Mouse (Mus musculus): ENCODE results near the gene Oas2. TPM values are rescaled to one million over a fixed set of nuclear protein-coding genes. Genes with fewer than 3 reads are reported as not detected.

Gene Oas2
- polyA plus RNA-seq, 1 experiment from 2014 or later: 0.38 TPM

DNA sequence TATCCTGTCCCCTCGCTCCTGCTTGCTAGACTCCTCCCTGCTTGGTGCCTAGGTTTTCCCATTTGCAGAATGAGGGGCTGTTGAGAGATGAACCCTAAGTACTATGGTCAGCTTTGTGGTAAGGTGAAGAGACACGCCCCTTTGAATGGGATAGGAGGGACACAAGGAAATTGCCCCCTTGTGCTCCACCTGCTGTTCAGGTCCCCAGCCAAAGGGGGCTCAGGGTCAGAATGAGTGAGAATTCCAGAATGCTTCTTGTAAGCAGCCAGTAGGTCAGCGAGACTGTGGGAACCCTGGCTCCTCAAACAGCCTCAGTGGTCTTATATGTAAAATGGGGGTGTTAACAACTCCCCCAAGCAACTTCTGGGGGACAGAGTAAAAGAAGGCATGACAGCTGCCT lies 51.5 kb downstream of the Oas2 start:
- no peak for DNase-seq (ENCODE audit: low spot score)
- Histone ChIP-seq H3K9ac (ENCODE audit: low read depth, low read length) (no peak overlapping the region), H3K4me2 (ENCODE audit: low read depth, low read length) (no peak overlapping the region), H3K4me1 (ENCODE audit: control insufficient read depth, insufficient read depth, low read length) (0 out of 2 replicates have a peak, but pooled peaks cover 4% of the 10 kb centered on the region), H3K9me3 (ENCODE audit: control insufficient read depth, low read length) (no peaks in the 10 kb centered on the region), H3K36me3 (ENCODE audit: control insufficient read depth, insufficient read depth, low read length) (peaks cover 4% of the 10 kb centered on the region; the same call in 1 of the 2 replicates), H3K4me3 (ENCODE audit: low read depth, low read length) (no peak overlapping the region), H3K27ac (replicated peaks; ENCODE audit: low read depth, low read length) (no peak overlapping the region), H3K27me3 (replicated peaks; ENCODE audit: control insufficient read depth, insufficient read depth, low read length) (peaks cover 56% of the 10 kb centered on the region)
- WGBS: 52% methylated on average over 3 of the region's 3 CpGs
- ATAC-seq (ENCODE audit: low read depth): no peak

DNA sequence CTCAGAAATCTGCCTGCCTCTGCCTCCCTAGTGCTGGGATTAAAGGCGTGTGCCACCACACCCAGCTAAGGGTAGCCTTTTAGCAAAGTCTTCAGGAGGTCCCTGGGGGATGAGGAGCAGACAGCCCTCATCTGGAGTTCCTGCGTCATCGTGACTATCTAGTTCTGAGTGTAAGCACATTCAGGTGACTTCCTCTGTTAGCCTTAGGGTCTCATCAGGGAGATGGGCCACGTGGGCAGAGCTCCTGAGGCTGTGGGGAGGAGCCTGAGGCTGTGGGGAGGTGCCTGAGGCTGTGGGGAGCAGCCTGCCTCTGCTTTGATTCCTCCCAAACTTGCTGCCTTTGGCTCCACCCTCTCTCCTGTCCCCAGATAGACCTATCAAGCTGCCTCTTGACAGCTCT lies 52.8 kb downstream of the Oas2 start:
- H3K4me1 ChIP-seq (ENCODE audit: control insufficient read depth, insufficient read depth, low read length): 0 out of 2 replicates have a peak, but pooled peaks cover 4% of the 10 kb centered on the region
- ATAC-seq (ENCODE audit: low read depth): no peak
- H3K9ac ChIP-seq (ENCODE audit: low read depth, low read length): no peak overlapping the region

DNA sequence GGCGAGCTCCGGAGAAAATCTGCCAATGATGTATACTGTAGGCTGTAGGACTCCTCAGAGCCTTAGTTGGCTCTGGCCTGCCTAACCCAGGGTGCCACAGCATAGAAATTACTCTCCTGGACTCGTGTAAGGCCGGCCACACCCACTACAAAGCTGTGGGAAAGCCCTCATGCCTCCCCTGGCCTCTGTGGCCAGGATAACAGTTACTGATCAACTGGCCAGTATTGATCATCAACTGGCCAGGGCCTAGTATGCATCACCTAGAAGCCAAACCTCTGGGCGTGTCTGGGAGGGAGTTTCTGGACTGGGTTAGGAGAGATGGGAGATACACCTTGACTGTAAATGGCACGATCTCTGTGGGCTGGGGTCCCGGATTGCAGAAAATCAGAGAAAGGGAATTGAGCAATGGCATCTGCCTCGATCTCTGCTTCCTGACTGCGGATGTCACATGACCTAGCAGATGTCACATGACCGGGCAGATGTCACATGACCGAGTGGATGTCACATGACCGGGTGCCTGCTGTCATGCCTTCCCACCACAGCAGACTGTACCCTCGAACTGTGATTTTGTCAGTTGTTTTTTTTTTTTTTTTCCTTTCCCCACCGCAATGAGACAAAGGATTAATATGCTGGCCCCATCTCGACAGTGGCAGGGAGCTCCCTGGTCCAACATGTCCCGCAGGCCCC lies 53.5 kb downstream of the Oas2 start:
- Histone ChIP-seq H3K36me3 (ENCODE audit: control insufficient read depth, insufficient read depth, low read length) (peaks cover 4% of the 10 kb centered on the region; the same call in 1 of the 2 replicates), H3K9me3 (ENCODE audit: control insufficient read depth, low read length) (no peaks in the 10 kb centered on the region), H3K4me2 (ENCODE audit: low read depth, low read length) (no peak overlapping the region), H3K27me3 (replicated peaks; ENCODE audit: control insufficient read depth, insufficient read depth, low read length) (peaks cover 72% of the 10 kb centered on the region), H3K9ac (ENCODE audit: low read depth, low read length) (no peak overlapping the region), H3K4me3 (ENCODE audit: low read depth, low read length) (no peak overlapping the region), H3K4me1 (ENCODE audit: control insufficient read depth, insufficient read depth, low read length) (0 out of 2 replicates have a peak, but pooled peaks cover 4% of the 10 kb centered on the region), H3K27ac (replicated peaks; ENCODE audit: low read depth, low read length) (no peak overlapping the region)
- DNase-seq (ENCODE audit: low spot score) (no peak), ATAC-seq (ENCODE audit: low read depth) (no peak)
- 74% methylated on average over 16 of the region's 16 CpGs for WGBS

More for the DNA sequence above, 52.8 kb downstream of the Oas2 start:
- no peak overlapping the region for H3K4me2 ChIP-seq (ENCODE audit: low read depth, low read length)
- H3K27ac ChIP-seq (replicated peaks; ENCODE audit: low read depth, low read length): no peak overlapping the region
- 61% methylated on average over 4 of the region's 4 CpGs for WGBS
- H3K4me3 ChIP-seq (ENCODE audit: low read depth, low read length): no peak overlapping the region
- DNase-seq (ENCODE audit: low spot score): no peak
- peaks cover 4% of the 10 kb centered on the region; the same call in 1 of the 2 replicates for H3K36me3 ChIP-seq (ENCODE audit: control insufficient read depth, insufficient read depth, low read length)
- peaks cover 67% of the 10 kb centered on the region for H3K27me3 ChIP-seq (replicated peaks; ENCODE audit: control insufficient read depth, insufficient read depth, low read length)
- no peaks in the 10 kb centered on the region for H3K9me3 ChIP-seq (ENCODE audit: control insufficient read depth, low read length)

DNA sequence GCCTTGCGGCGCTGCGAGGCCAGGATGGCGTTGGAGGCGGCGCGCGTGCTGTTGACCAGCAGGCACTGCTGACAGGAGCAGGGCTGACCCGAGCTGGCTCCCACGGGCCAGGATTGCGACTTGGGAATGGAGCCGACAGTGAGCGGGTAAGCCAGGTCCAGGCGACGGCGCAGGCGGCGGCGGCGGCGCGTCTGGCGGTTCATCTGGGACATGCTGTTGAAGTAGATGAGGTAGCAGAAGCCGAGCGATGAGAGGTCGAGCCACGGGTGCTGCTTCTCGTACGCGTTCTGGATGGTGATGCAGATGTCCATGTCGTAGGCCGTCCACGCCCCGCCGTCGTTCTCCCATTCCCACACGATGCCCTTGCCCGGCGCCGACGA lies 55.0 kb downstream of the Oas2 start:
- Histone ChIP-seq H3K9ac (ENCODE audit: low read depth, low read length) (no peak overlapping the region), H3K4me2 (ENCODE audit: low read depth, low read length) (peak overlapping the region; percentile 46), H3K36me3 (ENCODE audit: control insufficient read depth, insufficient read depth, low read length) (peaks cover 4% of the 10 kb centered on the region; the same call in 1 of the 2 replicates), H3K27ac (replicated peaks; ENCODE audit: low read depth, low read length) (no peak overlapping the region), H3K4me3 (ENCODE audit: low read depth, low read length) (peak overlapping the region; percentile 25), H3K9me3 (ENCODE audit: control insufficient read depth, low read length) (no peaks in the 10 kb centered on the region), H3K4me1 (ENCODE audit: control insufficient read depth, insufficient read depth, low read length) (0 out of 2 replicates have a peak, but pooled peaks cover 4% of the 10 kb centered on the region), H3K27me3 (replicated peaks; ENCODE audit: control insufficient read depth, insufficient read depth, low read length) (peaks cover 67% of the 10 kb centered on the region)
- DNase-seq (ENCODE audit: low spot score) (no peak), ATAC-seq (ENCODE audit: low read depth) (no peak)
- WGBS: 10% methylated on average over 20 of the region's 41 CpGs

DNA sequence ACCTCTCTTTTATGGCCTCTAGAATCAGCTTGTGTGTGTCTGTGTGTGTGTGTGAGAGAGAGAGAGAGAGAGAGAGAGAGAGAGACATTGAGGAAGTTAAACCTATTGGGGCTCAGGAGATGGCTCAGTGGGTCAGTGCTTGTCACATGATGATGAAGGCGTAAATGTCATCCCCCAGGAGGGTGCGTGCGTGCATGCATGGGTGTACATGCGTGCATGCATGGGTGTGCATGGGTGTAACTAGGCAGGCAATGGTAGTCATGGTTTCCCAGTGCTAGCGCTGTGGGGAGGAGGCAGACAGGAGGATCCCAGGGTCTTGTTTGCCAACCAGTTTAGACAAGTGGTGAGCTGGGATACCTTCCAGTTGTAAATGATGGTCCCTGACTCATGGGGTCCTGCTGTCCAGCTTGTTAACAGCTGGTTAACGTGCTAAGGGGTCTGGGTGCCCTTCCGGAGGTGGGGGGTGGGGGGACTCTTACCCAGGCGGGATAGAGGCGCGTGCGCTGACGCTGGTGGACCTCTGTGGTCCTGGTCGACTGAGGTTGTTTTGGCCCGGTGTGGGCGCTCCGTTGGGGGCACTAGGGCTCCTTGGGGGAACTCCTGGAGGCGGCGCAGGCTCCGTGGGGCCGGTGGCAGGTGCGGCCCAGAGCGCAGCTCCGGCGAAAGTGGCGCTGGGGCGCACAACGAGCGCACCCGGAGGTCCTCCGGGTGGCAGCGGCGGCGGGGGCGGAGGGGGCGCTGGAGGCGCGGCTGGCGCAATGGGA lies 55.5 kb downstream of the Oas2 start:
- H3K27me3 ChIP-seq (replicated peaks; ENCODE audit: control insufficient read depth, insufficient read depth, low read length): peaks cover 67% of the 10 kb centered on the region

DNA sequence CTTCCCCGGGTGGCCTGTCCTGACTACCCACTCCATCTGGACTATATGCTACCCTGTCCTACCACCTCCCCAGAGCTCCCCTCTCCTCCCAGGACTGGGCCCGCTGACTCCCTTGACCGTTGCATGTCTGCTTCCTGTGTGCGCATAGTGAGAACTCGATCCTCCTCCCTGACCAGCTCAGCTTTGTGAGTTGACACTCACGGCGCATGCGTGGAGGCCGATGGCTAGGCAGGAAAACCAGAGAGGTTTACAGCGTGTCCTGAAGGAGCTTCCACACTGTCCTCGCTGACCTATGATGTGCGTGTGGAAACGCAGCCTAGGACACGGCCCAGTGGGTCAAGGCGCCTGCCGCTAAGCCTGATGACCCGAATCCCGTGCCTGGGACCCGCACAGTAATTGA lies 57.6 kb downstream of the Oas2 start:
- Histone ChIP-seq H3K9ac (ENCODE audit: low read depth, low read length) (no peak overlapping the region), H3K4me3 (ENCODE audit: low read depth, low read length) (no peak overlapping the region), H3K4me2 (ENCODE audit: low read depth, low read length) (no peak overlapping the region), H3K27me3 (replicated peaks; ENCODE audit: control insufficient read depth, insufficient read depth, low read length) (peaks cover 55% of the 10 kb centered on the region), H3K36me3 (ENCODE audit: control insufficient read depth, insufficient read depth, low read length) (peaks cover 4% of the 10 kb centered on the region; the same call in 1 of the 2 replicates), H3K4me1 (ENCODE audit: control insufficient read depth, insufficient read depth, low read length) (0 out of 2 replicates have a peak, but pooled peaks cover 4% of the 10 kb centered on the region), H3K27ac (replicated peaks; ENCODE audit: low read depth, low read length) (no peak overlapping the region), H3K9me3 (ENCODE audit: control insufficient read depth, low read length) (no peaks in the 10 kb centered on the region)
- DNase-seq (ENCODE audit: low spot score) (no peak), ATAC-seq (ENCODE audit: low read depth) (no peak)
- 76% methylated on average over 19 of the region's 19 CpGs for WGBS

More for the DNA sequence above, 55.5 kb downstream of the Oas2 start:
- H3K27ac ChIP-seq (replicated peaks; ENCODE audit: low read depth, low read length): no peak overlapping the region
- no peaks in the 10 kb centered on the region for H3K9me3 ChIP-seq (ENCODE audit: control insufficient read depth, low read length)
- no peak for DNase-seq (ENCODE audit: low spot score)
- ATAC-seq (ENCODE audit: low read depth): no peak
- peaks cover 4% of the 10 kb centered on the region; the same call in 1 of the 2 replicates for H3K36me3 ChIP-seq (ENCODE audit: control insufficient read depth, insufficient read depth, low read length)
- 53% methylated on average over 10 of the region's 38 CpGs for WGBS
- no peak overlapping the region for H3K9ac ChIP-seq (ENCODE audit: low read depth, low read length)
- H3K4me1 ChIP-seq (ENCODE audit: control insufficient read depth, insufficient read depth, low read length): 0 out of 2 replicates have a peak, but pooled peaks cover 4% of the 10 kb centered on the region
- H3K4me3 ChIP-seq (ENCODE audit: low read depth, low read length): peak overlapping the region; percentile 25
- peak overlapping the region; percentile 46 for H3K4me2 ChIP-seq (ENCODE audit: low read depth, low read length)

DNA sequence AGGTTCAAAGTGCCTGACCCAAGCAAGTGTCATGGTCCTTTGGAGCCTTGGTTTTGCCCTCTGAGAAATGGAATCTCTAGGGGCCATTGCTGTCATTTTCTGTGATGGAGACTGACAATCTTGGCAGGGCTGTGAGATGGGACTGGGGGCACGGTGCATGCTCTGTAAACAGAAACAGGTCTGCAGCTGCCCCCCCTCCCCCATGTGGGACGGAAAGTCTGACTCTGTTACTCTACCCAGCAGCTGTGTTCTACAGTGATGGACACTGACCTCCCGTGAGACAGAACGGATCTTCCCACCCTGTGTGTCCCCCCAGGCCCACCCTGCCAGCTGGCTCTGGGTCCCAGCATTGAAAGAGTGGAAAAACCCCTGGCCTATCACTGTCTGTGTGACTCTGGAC lies 59.2 kb downstream of the Oas2 start:
- H3K27ac ChIP-seq (replicated peaks; ENCODE audit: low read depth, low read length): no peak overlapping the region
- H3K36me3 ChIP-seq (ENCODE audit: control insufficient read depth, insufficient read depth, low read length): peaks cover 4% of the 10 kb centered on the region; the same call in 1 of the 2 replicates
- 0 out of 2 replicates have a peak, but pooled peaks cover 4% of the 10 kb centered on the region for H3K4me1 ChIP-seq (ENCODE audit: control insufficient read depth, insufficient read depth, low read length)
- ATAC-seq (ENCODE audit: low read depth) (peak; percentile 26; the same call in 1 of the 2 replicates), DNase-seq (ENCODE audit: low spot score) (no peak)
- H3K9me3 ChIP-seq (ENCODE audit: control insufficient read depth, low read length): no peaks in the 10 kb centered on the region
- H3K27me3 ChIP-seq (replicated peaks; ENCODE audit: control insufficient read depth, insufficient read depth, low read length): peaks cover 40% of the 10 kb centered on the region
- H3K4me3 ChIP-seq (ENCODE audit: low read depth, low read length): no peak overlapping the region
- no peak overlapping the region for H3K4me2 ChIP-seq (ENCODE audit: low read depth, low read length)
- H3K9ac ChIP-seq (ENCODE audit: low read depth, low read length): no peak overlapping the region
- WGBS: 29% methylated on average over 4 of the region's 4 CpGs

DNA sequence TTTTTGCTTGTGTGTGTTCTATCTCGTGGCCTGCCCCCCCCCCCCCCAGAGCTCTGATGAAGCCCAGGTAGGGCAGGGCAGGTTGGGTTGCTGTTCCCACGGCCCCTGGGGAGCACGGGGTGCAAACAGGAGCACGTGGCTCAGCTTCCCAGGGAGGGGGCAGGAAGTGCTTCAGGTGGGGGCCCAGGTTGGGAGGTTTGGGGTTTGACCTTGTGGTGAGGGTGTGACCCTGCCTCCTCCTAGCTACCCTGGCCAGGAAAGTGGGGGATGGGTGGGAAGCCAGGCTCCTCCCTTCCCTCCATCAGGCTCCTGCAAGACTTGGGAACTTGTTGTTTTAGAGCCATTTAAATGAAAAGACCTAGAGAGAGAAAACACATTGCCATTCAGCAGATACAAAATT lies 61.2 kb downstream of the Oas2 start:
- DNase-seq (ENCODE audit: low spot score): no peak
- Histone ChIP-seq H3K4me3 (ENCODE audit: low read depth, low read length) (no peak overlapping the region), H3K4me1 (ENCODE audit: control insufficient read depth, insufficient read depth, low read length) (no peaks in the 10 kb centered on the region), H3K27ac (replicated peaks; ENCODE audit: low read depth, low read length) (no peak overlapping the region), H3K27me3 (replicated peaks; ENCODE audit: control insufficient read depth, insufficient read depth, low read length) (peaks cover 27% of the 10 kb centered on the region), H3K4me2 (ENCODE audit: low read depth, low read length) (no peak overlapping the region), H3K36me3 (ENCODE audit: control insufficient read depth, insufficient read depth, low read length) (no peaks in the 10 kb centered on the region), H3K9me3 (ENCODE audit: control insufficient read depth, low read length) (no peaks in the 10 kb centered on the region), H3K9ac (ENCODE audit: low read depth, low read length) (no peak overlapping the region)
- 33% methylated on average over 4 of the region's 4 CpGs for WGBS
- ATAC-seq (ENCODE audit: low read depth): no peak
